Mouse (Mus musculus) thymus, adult 2 months (tissue): ENCODE results near the gene Gm42791. TPM values are rescaled to one million over a fixed set of nuclear protein-coding genes. Genes with fewer than 3 reads are reported as not detected.

Experiments used
- DNase-seq: peaks from one replicate; pipeline ENCODE4 v3.0.0; 2021
- H3K27ac ChIP-seq: fragments of 200-500 bp; 2 replicates; pipeline ENCODE4 v1.5.1; 2012; ENCODE audit warnings: low read length, control low read depth; ENCODE audit not compliant: control insufficient read depth, insufficient read depth
- H3K27me3 ChIP-seq: fragments of 200-500 bp; 2 replicates; pipeline ENCODE4 v1.6.1; 2012; ENCODE audit warnings: mild to moderate bottlenecking, low read length, moderate library complexity, mixed read lengths; ENCODE audit not compliant: control insufficient read depth, insufficient read depth
- H3K36me3 ChIP-seq: fragments of 200-500 bp; 2 replicates; pipeline ENCODE4 v1.6.1; 2012; ENCODE audit warnings: mild to moderate bottlenecking, low read length, moderate library complexity; ENCODE audit not compliant: control insufficient read depth, insufficient read depth
- H3K4me1 ChIP-seq: fragments of 200-500 bp; replicated peaks from 2 replicates; pipeline ENCODE4 v1.6.1; 2012; ENCODE audit warnings: low read length; ENCODE audit not compliant: control insufficient read depth, insufficient read depth
- H3K4me3 ChIP-seq: fragments of 200-500 bp; 2 replicates; pipeline ENCODE4 v1.5.1; 2012; ENCODE audit warnings: mild to moderate bottlenecking, low read length, control low read depth, moderate library complexity; ENCODE audit not compliant: control insufficient read depth, insufficient read depth
- CTCF ChIP-seq: fragments of 200-500 bp; IDR thresholded peaks from 2 replicates; pipeline ENCODE4 v1.5.1; 2012; ENCODE audit warnings: mild to moderate bottlenecking, control low read depth, low read length, moderate library complexity, borderline replicate concordance; ENCODE audit not compliant: control insufficient read depth, poor library complexity, insufficient read depth; ENCODE audit errors: extremely low read depth
- POLR2A ChIP-seq: fragments of 200-500 bp; IDR thresholded peaks from 2 replicates; pipeline ENCODE4 v1.6.1; 2012; ENCODE audit warnings: mild to moderate bottlenecking, low read length, control low read depth, moderate library complexity; ENCODE audit not compliant: control insufficient read depth, poor library complexity, insufficient read depth; ENCODE audit errors: extremely low read depth
- WGBS: fragments of 180-500 bp; shearing (Covaris S2); methylation state at CpG from one replicate; pipeline ENCODE4 v1.1.7; 2018; 5-methylcytosine and 5-hydroxymethylcytosine counted together
- polyA plus RNA-seq: library from polyadenylated mRNA; depleted of rRNA; stranded (reverse); fragments of >200 nt; gene quantifications from 2 replicates; pipeline ENCODE4 v1.2.3, GENCODE M21; 2012; rRNA removed

Gm42791 gene
- polyA plus RNA-seq = not detected in 2 replicates

DNA sequence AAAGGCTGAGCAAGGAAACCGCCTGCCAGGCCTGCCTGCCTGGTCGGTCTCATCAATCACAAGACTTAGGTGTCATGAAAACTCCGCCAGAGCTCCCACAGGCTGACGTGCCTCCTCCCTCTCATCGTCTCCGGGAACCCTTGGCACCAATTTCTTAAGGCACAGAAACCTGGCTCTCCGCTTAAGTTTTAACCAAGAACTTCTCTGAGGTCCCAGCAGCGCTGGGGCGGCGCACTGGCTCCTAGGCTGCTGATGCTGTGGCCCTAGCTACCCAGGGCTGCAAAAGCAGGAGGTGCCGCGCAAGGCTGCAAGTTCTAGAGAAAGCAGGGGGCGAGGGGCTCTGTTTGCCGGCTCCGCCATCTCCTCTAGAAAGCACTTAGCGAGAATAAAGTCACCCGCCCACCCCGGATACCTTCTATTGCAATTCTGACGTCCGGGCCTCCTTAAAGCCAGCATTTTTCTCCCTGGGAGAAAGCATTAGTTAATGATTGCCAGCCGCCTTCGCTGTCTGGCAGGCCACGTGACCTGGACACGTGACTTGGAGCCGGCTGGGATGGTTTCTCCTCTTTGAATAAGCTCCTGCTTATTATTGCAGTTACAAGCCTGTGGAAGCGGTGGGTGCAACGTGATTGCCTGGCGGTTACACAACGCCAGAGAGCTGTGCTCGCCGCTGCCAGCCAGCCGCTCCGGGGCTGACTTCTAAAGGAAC, at the start of gene Gm42791:
Gm42791 (minus strand) TSS at position 442 of the 709 bp plus-strand sequence.
- no peaks in the 10 kb centered on the region for H3K27me3 ChIP-seq
- peak; percentile 82 for DNase-seq
- peak within 1 kb of the TSS; percentile 69 for H3K4me3 ChIP-seq
- 3% methylated on average over 33 of the region's 33 CpGs for WGBS
- peaks cover 31% of the 10 kb centered on the region for H3K4me1 ChIP-seq
- peak; percentile 27; the same call in 1 of the 2 replicates for TF ChIP-seq CTCF
- 0 out of 2 replicates have a peak, but pooled peaks have one; percentile 1 for TF ChIP-seq POLR2A
- no peaks in the 10 kb centered on the region; the same call in 1 of the 2 replicates for H3K36me3 ChIP-seq
- H3K27ac ChIP-seq = peak within 1 kb of the TSS; percentile 96

DNA sequence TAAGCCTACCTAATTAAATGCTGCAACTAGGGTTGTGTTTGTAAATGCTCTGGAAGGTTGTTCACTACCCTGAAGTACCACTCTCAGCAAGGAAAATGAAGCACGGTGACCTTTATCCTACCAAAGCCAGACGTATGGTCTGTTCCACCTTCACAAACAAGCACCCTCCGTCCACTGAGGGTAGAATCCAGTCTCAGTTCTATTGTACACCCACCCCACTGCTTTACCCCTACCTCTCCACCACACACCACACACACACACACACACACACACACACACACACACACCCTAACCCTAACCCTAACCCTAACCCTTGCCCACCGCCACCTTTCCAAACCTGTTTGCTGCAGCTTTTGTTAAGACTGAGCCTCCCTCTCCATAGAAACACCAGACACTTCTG, 49.1 kb upstream of the Gm42791 start:
- peaks cover 21% of the 10 kb centered on the region for H3K36me3 ChIP-seq
- H3K4me3 ChIP-seq = no peak overlapping the region
- no peak overlapping the region for H3K27ac ChIP-seq
- no peaks in the 10 kb centered on the region for H3K27me3 ChIP-seq
- DNase-seq = no peak
- H3K4me1 ChIP-seq = peaks cover 3% of the 10 kb centered on the region; the same call in 1 of the 2 replicates
- TF ChIP-seq POLR2A (no peak), CTCF (no peak)
- 95% methylated on average over 4 of the region's 4 CpGs for WGBS

DNA sequence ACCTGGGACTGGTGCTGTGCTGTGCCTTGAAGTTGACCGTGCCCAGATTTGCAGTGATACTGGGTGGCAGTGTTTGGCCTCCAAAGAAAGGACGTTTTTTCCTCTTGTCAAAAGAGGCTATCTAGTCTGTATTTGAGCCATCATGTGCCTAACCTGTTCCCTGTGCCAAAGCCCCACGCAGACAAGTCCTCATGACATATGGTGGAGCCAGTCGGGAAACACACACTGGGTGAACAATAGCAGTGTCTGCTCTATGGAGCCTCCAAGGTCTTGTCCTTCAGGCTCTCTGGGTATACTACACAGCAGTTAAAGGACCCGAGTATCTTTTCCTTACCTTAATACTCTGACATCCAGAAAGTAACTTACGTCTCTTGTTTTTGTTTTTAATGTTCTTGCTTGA, 48.3 kb upstream of the Gm42791 start:
- H3K27ac ChIP-seq = no peak overlapping the region
- WGBS = 94% methylated on average over 6 of the region's 6 CpGs
- TF ChIP-seq CTCF (no peak), POLR2A (no peak)

DNA sequence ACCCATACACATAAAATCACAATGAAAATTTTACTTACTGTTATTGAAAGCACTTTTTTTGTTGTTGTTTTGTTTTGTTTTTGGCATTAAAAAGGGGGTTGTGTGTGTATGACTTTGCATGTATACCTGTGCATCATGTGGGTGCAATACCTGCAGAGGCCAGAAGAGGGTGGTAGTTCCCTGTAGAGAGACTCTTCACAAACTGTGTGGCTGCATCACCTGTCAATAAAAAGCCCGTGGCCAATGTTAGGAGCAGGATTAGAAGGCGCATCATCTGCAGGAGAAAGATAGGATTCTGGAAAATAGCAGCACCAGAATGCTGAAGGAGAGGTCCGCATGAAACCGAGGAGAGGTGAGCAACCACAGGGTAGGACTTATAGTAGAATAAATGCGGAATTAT, 44.9 kb upstream of the Gm42791 start:
- Histone ChIP-seq H3K4me1 (peaks cover 3% of the 10 kb centered on the region), H3K36me3 (no peaks in the 10 kb centered on the region), H3K27ac (no peak overlapping the region), H3K4me3 (no peak overlapping the region), H3K27me3 (no peaks in the 10 kb centered on the region)
- DNase-seq = peak; percentile 42
- 92% methylated on average over 5 of the region's 5 CpGs for WGBS
- TF ChIP-seq POLR2A = no peak
- no peak for TF ChIP-seq CTCF

More for the DNA sequence above, 48.3 kb upstream of the Gm42791 start:
- Histone ChIP-seq H3K4me3 (no peak overlapping the region), H3K27me3 (no peaks in the 10 kb centered on the region), H3K4me1 (peaks cover 3% of the 10 kb centered on the region; the same call in 1 of the 2 replicates), H3K36me3 (peaks cover 16% of the 10 kb centered on the region)
- DNase-seq = no peak

DNA sequence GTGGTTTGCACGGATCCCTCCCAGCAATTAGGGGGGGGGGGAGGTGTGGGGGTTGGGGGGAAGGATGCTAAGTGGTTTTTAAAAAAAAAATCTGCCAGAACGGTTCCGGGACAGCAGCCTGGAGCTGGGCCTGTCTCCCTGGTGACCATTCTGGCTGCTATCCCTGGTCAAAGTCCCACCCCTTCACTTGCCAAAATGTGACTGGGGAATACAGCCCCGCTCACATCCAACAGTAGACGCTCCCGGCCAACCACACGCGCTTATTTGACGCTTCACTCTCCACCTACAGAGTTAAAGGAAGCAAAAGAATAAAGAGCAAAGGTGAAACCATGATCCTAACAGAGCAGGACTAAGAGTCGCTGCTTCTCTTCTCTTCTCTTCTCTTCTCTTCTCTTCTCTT, 42.8 kb upstream of the Gm42791 start:
- Histone ChIP-seq H3K4me1 (no peaks in the 10 kb centered on the region; the same call in 1 of the 2 replicates), H3K27me3 (no peaks in the 10 kb centered on the region), H3K4me3 (no peak overlapping the region), H3K36me3 (no peaks in the 10 kb centered on the region), H3K27ac (no peak overlapping the region)
- TF ChIP-seq CTCF = no peak
- TF ChIP-seq POLR2A = no peak
- WGBS = 51% methylated on average over 10 of the region's 10 CpGs
- DNase-seq = no peak

DNA sequence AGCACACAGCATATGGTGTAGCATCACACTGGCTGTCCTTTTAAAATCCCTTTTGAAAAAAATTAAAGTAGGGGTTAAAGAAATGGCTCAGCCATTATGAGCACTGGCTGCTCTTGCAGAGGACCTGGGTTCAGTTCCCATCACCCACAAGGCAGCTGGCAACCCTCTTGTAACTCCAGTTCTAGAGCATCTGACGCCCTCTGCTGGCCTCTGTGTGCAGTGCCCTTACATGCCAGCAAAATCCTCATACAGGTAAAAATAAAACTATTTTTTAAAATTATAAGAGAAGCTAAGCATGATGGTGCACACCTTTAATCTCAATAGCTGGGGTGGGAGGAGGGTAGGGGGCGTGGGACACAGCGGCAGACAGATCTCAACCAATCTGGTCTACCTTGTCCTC, 42.0 kb upstream of the Gm42791 start:
- 97% methylated on average over 3 of the region's 3 CpGs for WGBS
- TF ChIP-seq POLR2A = no peak
- no peak for TF ChIP-seq CTCF
- Histone ChIP-seq H3K4me1 (peaks cover 3% of the 10 kb centered on the region), H3K4me3 (no peak overlapping the region), H3K36me3 (no peaks in the 10 kb centered on the region), H3K27me3 (no peaks in the 10 kb centered on the region), H3K27ac (no peak overlapping the region)
- DNase-seq = no peak
